Mouse (Mus musculus) right cerebral cortex, postnatal 14 days (tissue): ENCODE data around the gene Trim2.

Experiments
- DNase-seq: peaks from one replicate; pipeline ENCODE4 v3.0.0; 2022

Gene Trim2

DNA sequence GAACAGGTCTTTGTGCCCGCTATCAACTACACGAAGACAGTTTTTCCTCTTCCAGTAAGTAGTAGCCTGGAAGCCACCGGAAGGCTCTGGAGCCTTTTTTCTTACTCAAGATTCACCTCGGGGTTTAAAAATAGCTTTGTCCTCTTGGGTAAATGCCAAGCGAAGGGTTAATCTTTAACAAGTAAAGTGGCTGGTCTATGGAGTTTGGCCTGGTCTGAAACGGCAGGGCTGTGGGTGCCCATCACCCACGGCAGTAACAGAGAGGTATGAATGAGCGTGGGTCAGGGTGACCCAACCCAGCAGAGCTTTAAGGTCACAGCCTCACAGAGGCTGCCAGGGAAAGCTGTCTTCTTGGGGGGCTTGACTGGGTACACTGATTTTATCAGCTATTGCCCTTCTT, 23.2 kb downstream of the Trim2 start:
- DNase-seq: no peak

DNA sequence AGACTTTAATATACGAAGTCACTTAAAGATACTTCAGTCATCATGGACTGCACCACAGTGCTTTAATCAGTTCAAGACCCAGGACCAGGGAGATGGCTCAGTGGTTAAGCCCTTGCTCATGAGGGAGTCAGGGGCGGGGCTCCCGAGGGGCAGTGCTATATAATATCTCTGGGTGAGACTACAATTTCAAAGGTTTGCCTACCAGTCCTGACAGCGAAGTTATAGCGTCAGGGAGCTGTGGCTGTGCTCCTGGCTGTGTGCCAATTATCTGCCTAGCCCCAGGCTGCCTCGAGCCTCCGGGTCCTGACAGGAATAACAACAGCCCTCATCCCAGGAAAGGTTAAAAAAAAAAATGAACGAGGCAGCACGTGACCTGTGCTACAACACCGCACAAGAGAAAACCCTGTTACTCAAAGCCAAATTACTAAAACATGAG, 24.7 kb downstream of the Trim2 start:
- DNase-seq: no peak

DNA sequence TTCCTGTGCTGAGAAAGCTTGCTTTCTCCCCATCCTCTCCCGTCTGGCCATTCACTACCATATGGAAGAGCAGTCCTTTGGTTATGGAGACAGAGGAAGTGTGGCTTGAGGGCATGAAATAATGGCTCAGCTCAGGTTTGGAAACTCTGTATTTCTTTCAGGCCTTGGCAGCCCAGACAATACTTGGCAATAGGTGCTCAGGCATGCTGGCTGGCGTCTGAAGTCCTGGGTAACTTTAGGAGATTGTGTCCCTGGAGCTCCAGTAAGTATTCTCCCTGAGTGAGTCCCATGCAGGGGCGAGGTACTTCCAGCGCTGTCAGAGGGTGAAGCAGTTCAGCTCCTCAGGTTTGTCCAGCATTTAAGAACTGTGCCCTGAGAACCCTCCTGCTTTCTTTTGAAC, 27.9 kb downstream of the Trim2 start:
- no peak for DNase-seq

DNA sequence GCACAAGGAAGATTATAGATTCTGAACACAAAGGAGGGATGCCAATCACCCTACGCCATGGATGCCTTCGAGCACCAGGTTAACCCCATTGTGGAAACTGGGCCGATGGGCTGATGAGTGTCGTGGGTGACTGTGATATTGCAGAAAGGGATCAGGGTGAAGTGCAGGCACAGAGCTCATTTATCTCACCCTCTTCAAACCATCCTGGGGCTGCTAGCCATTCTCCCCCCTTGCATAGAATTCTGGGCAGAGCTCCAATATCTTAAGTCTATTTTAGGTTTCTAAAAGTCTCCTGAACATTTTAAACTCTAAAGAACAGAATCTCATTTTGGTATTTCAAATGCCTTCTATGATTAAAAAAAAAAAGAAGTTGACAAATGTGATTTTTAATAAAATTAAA, 31.6 kb downstream of the Trim2 start:
- no peak for DNase-seq

DNA sequence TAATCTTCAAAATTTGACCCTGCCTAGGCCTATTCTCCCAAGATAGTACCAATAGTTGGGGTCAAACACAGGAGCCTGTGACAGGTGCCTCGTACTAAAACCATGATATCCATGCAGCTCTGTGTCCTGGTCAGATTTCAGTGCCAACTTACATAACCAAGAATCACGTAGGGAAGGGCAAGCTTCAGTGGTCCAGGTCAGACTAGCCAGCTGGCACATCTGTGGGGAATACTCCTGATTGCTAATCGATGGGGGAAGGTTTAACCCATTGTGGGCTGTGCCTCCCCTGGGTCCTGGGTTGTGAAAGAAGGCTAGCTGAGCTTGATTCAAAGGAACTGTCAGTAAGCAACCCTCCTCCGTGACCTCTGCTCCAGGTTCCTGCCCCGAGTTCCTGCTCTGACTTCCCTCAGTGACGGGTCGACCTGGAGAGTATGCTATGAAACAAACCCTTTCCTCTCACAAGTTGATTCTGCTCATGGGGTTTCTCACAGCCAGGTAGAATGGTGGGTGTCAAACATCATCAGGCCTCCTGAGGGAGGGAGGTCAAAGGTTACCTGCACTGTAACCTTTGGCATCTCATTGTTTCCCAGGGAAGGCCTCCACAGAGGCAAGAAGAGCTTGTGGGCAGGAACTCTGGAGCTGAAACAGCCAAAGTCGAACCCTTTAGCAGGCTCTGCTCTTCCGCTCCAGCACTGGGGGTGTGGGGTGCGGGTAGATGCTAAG, 34.2 kb downstream of the Trim2 start:
- no peak for DNase-seq

DNA sequence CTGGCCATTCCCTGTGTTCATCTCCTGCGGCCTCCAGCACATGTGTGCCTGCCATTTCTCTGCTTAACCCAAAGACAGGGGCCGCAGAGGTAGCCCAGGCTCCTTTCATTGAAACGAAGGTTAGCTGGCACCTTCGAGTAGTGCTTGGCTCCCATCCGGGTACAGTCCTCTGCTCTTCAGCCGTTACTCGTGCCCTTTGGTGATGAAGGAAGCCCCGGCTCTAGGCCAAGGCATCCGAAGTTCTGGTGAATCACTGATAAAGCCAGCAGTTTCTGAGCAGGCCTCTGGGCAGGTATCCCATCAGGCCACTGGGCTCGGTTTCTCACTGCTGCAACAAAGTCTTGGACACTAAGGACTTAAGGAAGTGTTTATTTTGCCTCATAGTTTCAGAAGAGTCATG, 34.9 kb downstream of the Trim2 start:
- no peak for DNase-seq

DNA sequence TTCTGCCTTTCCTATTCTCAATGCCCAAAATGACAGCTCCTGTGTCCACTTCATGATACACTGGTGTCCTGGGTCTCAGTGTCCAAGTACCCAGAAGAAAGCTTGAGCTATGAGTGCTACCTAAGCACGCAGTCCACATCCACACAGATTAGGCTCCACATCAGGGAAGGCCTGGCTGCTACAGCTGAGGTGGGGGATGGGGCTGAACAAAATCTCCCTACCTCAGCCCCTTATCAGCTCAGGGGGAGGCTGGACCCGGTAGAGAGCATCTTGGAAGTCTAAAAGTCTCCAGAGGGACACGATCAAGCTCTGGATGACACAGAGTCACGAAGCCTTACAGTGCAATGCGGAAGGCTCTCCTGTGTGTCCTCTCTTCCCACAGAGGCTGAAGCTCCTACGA, 35.6 kb downstream of the Trim2 start:
- DNase-seq: no peak

DNA sequence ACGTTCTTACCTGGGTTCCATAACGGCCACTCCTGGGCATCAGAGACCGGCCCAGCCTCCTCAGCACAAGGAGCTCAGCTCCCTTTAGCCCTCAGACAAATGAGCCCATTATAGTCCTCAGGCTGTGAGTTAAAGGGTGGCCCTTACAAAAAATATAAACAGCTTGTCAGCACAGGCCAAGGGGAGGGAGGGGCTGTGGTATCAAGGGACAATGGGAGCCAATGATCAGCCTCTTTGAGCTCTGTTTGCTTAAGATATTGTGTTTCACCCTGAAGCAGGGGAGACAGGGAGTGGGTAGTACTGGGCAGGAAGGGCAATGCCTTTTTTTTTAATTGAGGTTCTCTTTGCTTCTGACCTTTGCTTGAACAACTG, 36.1 kb downstream of the Trim2 start:
- no peak for DNase-seq

DNA sequence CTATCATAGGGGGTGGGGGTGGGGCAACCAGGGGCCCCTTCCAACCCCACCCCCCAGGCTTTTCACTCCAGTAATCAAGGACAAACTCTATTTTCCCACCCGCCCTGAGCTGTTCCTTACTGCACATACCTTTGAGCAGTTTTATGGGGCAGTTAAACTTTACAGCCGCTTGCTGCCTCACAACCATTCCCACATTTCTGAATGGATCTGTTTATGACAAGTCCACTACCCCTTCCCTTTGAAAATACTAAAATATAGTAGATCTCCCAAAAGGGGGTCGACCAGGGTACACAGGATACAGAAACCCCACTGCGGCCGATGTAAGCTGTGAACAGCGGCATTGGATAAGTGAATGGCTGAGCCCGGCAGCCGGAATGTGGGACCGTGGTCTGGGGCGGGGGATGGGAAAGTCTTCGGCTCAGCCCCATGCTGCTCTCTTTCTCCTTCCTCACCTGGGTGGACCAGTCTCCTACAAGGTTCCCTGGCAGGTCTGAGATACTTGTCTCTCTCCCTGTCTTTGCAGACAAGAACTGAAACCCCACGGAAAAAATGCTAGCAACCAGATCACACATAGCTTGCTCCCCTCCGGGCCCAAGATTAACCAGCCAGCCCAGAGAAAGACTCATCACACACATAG, 36.6 kb downstream of the Trim2 start:
- DNase-seq: no peak

DNA sequence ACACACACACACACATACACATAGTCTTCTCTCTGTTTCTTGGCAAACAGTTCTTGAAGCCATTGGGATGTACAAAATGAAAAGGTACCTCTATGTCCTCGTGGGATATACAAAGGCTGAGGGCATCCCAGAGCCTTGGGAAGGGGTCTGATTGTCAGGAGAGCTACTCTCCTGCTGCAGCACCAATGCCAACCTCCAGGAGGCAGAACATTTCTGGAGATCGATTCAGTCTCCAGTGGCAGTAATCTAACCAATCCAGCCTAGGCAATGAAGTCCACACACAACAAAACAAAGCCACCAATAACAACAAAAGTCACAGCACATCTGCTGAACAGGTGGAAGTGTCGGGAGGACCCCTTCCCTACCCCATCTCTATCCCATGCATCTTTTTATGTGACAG, 38.2 kb downstream of the Trim2 start:
- DNase-seq: no peak

DNA sequence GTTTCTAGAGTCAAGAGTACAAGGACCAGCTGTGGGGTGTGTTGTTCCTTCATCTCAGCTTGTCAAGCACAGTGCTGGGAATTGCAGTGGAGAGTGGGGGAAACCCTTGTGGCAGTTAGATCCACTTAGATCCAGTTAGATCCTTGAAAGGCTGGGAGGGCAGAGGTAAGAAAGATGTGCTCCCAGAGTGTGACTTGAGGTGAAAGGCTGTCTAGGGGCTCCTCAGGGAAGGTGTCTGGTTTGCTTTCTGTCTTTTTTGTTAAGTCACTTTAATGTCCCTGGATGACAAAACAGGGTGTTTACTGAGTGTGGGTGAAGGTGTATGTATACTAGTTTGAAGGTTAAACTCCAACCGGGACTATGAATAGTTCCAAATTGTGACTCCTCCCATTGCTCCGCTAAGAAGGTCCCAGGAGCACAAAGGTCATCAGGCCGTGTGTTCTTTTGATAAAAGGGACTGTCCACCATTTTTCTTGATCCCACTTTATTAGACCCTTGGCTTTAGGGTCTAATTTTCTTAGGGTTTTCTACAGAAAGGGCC, 40.2 kb downstream of the Trim2 start:
- no peak for DNase-seq

DNA sequence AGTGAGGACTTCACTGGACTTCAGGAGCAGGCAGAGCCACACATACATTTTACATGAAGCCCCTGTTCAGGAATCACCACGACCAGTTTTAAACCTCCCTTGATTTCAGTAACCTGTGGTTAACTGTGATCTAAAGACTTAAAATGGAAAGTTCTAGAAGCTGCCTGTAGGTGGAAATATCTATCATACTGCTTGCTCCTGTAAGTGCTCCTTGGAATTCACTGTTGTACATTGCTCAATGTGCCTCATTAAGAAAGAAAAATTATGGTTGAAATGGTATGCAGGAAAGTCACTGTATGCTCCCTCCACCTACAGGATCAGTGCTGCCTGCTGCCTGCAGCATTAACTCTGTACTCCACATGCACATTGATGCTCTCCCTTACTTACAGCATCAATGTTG, 41.6 kb downstream of the Trim2 start:
- DNase-seq: no peak

DNA sequence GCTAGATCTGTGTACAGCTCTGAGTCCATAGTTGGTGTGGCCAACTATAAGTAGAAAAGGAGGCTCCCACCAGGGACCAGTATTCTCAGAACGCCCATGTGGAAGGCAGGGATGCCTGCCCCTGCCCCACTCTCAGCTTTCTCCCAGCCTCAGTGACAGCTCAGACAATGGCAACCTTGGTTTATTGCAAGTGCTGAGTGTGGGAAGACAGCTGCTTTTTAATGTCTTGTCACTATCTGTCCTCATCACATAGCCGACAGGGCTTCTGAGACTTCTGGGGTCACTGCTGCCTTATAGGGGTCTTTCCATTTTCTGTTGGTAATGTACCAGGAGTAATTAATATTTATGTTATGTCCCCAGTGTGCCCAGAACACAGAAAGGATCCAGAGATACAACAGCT, 42.3 kb downstream of the Trim2 start:
- no peak for DNase-seq

DNA sequence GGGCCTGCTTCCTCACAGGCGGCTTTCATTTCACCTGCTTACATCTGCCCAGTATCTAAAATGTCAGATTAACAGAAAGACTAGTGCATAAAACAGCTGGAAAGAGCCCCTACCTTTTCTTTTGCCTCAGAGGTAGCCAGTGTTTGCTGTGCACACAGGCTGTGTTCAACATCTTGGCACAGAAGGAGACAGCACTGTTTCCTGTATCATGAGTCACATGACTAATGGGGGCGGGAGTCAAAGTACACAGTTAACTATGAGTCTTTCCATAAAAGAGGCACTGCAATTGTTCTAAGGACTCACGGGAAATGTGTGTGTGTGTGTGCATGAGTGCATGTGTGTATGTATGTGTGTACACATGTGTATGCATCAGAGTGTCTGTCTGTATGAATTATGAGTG, 43.9 kb downstream of the Trim2 start:
- DNase-seq: no peak

DNA sequence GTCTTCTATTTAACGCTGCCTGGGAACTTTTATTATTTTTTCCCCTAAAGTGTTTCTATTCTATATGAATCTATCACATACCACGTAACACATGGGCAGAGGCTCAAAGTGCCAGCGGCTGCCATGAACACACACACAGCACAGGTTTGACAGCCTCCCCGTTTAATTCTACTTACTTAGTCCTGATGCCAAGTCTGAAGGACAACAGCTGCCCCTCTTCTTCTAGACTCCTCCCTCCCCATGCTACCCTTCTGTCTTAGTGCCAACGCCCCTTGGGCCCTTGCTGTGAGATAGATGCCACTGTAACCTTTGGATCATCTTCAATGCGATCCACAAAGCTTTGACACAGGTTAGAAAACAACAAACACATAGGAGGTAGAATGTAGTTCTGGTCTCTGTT, 44.8 kb downstream of the Trim2 start:
- no peak for DNase-seq

DNA sequence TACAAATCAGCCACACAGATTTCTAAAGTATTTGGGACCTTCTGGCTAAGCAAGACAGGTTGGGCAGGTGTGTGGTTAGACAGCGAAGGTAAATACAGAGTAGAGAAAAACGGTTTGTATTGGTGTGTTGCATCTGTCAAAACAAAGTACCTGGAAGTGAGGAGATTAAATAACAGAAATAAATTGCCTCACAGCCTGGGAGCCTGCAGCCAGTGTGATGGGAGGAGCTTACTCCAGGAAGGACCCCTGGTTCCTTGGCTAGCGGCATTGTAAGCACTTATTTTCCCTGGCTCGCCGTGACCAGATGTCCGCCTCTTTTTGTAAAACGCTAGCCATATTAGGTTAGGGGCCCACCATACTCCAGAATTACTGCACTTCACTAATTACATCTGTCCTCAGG, 45.8 kb downstream of the Trim2 start:
- no peak for DNase-seq

DNA sequence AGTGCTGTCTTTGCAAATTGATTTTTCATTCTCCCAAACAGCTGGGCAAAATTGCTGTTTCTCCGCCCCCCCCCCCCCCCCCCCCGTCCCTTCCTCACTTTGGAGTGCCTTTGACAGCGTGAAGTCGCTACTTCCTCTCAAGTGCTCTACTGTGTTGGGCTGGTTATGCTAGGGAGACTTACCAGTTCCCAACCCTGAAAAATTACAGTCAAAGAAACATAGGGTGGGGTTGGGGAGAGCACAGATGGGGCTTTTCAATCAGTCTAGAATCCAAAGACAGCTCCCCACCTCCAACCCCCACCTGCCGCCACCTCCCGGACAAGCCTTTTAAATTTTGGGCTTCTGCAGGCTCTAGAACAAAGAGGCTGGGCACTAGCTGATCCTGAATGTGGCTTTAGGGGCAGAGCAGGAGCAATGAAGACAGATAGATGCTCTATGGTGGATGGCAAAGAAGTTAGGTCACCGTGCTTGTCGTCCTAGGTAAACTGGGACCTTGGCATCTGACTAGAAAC, 46.6 kb downstream of the Trim2 start:
- no peak for DNase-seq

DNA sequence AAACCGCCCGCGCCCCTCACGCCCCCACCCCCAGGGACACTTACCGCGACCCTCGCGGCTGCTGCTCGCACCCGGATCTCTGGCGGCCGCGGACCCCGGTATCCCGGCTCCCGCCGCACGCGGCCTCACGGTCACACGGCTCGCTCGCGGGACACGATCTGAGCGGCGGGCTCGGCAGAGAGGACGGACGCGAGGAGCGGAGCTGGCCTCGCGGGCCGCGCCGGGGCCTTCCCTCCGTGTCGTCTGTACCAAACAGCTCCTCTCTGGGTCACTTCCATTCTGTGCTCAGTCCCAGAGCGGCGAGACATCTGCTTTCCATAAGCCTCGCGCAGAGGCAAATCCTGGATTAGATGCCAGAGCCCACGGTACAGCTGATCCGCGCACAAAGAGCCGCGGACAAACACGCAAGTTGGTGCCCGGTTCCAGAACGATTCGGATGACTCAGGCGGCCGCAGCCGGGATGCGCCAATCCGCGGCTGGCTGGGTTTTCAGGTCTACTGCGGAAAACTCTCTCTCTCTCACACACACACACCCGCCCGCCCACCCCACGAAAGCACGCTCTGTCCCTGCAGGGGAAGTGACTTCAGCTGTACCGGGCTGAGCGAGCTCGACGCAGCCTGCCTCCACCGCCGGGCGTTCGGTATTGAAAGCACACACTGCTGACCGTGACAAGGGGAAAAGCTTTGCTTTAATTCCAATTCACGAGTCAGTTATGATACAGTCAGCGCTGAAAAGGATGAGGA, 47.2 kb downstream of the Trim2 start:
- peak; percentile 72 for DNase-seq

DNA sequence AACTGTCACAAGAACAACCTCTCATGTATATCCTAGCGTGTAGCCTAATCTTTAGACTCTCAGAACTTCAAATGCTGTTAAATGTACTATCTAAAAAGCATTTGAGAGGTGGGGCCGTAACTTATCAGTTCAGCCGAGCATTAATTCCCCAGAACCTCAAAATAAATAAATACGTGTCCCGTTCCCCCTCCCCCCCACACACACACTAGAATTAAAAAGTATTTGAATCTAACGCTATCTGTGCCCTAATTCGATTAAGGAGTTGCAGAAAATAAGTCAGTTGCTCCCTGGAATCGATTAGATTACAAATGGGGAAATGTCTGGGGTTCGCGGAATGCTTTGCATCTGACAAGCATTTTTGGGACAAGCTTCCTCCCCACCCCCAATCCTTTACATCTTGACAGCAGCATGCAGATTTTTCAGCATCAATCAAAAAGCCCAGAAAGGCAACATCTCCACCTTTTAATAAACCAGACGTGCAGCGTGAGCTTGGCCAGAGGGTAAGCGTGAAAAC, 48.1 kb downstream of the Trim2 start:
- DNase-seq: no peak

DNA sequence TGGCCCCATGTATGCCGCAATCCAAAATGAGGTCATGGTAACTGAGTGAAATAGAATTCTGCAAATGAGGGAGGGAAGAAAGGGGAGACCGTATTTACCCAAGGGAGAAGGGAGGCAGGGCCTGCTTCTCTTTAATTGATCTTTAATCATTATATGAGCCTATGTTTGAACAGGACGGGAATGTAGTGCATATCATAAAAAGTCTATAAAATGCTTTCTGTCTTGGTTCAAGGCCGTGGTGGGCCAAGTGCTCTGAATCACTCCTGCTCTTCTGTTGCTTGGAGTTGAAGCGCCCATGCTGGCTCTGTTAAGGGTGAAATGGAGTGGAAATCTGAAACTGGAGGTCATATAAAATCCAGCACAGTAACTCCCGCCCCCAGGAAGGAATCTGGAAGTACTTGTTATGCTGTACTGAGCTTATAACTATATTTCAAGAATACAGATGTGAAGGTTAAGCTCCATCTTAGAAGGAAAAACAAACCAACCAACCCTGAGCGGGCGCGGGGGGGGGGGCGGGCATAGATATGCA, 48.6 kb downstream of the Trim2 start:
- DNase-seq: no peak

DNA sequence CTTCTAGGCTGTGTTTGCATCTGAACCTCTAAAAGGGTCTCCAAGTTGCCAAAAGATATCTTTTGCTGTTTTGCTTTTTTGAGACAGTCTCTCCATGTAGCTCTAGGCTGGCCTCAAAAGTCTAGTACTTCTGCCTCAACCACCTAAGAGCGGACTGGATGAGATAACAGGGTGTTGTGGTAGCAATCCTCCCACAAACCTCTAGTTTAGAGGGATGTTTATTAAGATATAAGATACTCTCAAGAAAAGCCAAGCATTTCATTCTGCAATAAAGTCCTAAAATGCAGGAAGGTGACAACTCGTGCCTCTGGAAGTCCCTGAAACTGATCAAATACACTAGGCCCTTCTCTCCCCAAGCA, 52.2 kb downstream of the Trim2 start:
- no peak for DNase-seq

DNA sequence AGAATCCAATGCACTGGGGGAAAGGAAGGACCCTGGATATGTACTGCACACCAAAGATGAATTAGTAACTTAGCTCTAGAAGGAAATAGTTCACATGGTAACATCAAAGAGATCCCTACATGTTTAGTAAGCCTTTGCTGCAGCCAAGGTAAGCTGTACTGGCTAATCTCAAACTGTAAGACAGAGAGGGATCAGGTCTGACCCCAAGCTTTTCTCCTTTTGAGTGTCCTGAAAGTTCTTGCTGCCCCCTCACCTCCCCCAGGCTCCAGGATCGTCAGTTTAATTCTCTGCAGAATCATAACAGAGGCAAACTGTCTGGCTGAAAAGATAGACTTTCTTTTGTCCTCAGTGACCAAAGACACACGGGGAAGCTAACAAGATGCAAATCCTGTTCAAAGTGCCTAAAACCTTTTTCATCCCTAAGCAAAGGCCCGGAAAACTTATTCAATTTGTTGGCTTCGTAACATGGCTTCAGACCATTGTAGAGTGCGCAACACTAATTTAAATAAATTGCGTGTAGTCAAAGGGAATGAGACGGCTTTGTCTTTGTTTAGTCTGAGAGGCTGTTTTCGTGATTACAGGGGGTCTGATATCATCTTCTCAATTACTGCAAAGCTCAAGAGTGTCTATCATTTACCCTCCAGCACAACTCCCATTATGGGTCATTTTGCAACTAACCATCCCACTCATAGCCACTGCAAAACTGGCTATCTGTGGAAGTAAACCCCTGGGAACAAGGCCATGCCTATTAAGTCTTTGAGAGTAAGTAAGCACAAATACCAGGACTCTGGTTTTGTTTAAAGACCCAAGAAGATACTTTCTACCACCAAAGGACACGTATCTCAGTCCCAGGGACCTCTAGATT, 52.8 kb downstream of the Trim2 start:
- no peak for DNase-seq
